Mouse (Mus musculus): ENCODE results near the gene Zfand3. TPM values are rescaled to one million over a fixed set of nuclear protein-coding genes. Genes with fewer than 3 reads are reported as not detected.

Gene Zfand3
- polyA plus RNA-seq, 1 experiment from 2014 or later: 55.5 TPM

DNA sequence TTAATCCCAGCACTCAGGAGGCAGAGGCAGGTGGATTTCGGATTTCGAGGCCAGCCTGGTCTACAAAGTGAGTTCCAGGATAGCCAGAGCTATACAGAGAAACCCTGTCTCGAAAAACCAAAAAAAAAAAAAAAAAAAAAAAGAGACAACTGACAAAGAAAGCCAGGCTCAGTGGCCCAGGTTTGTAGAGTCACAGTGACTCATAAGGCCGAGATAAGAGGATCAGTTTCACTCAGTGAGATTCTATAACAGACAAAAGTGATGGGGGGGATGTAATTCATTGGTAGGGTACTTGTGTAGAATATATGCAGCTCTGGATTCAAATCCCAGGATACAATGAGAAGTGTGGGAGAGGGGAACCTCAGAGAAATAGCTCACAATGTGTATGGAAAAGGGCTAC, 10.1 kb upstream of the Zfand3 start:
- no peaks in the 10 kb centered on the region for H3K4me1 ChIP-seq (replicated peaks; ENCODE audit: insufficient read depth, low read length)
- no peak overlapping the region for H3K4me3 ChIP-seq (replicated peaks; ENCODE audit: low read depth, low read length)
- ATAC-seq (replicated peaks; ENCODE audit: low FRiP score, low read depth) (no peak), DNase-seq (ENCODE audit: low spot score) (no peak)
- no peak for TF ChIP-seq CTCF (IDR thresholded peaks at IDR 0.05; ENCODE audit: low read depth)
- 86% methylated on average over 4 of the region's 4 CpGs for WGBS
- H3K27me3 ChIP-seq (ENCODE audit: insufficient read depth, low read length): no peaks in the 10 kb centered on the region
- no peak overlapping the region for H3K4me2 ChIP-seq (ENCODE audit: low read length)
- no peak overlapping the region for H3K9ac ChIP-seq (ENCODE audit: low read depth, low read length)
- no peaks in the 10 kb centered on the region for H3K36me3 ChIP-seq (ENCODE audit: insufficient read depth, low read length)
- H3K27ac ChIP-seq: no peak overlapping the region
- no peaks in the 10 kb centered on the region for H3K9me3 ChIP-seq (replicated peaks; ENCODE audit: low read length)

DNA sequence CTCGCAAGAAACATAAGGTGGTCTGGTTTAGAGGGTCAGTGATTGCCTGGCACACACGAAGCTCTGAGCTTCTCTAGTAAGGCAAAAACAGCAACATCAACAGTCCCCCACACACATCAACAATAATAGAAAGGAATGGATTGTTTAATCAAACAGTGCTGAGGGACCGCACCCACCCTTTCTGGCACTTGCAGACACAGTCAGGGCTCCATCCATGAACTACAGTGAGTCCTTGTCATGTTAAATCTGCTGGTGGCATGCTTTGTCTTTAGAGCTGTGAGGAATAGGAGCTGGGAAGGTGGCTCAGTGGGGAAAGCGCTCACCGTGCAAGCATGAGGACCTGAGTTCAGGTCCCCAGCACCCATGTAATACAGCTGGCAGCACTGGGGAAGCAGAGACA, 8.5 kb upstream of the Zfand3 start:
- H3K9me3 ChIP-seq (replicated peaks; ENCODE audit: low read length): no peaks in the 10 kb centered on the region
- no peaks in the 10 kb centered on the region for H3K27me3 ChIP-seq (ENCODE audit: insufficient read depth, low read length)
- 87% methylated on average over 5 of the region's 5 CpGs for WGBS
- H3K9ac ChIP-seq (ENCODE audit: low read depth, low read length): no peak overlapping the region
- no peak for ATAC-seq (replicated peaks; ENCODE audit: low FRiP score, low read depth)
- H3K36me3 ChIP-seq (ENCODE audit: insufficient read depth, low read length): no peaks in the 10 kb centered on the region
- H3K4me3 ChIP-seq (replicated peaks; ENCODE audit: low read depth, low read length): no peak overlapping the region
- no peak for TF ChIP-seq CTCF (IDR thresholded peaks at IDR 0.05; ENCODE audit: low read depth)
- no peak for DNase-seq (ENCODE audit: low spot score)
- H3K4me1 ChIP-seq (replicated peaks; ENCODE audit: insufficient read depth, low read length): no peaks in the 10 kb centered on the region
- H3K27ac ChIP-seq: no peak overlapping the region
- H3K4me2 ChIP-seq (ENCODE audit: low read length): no peak overlapping the region

DNA sequence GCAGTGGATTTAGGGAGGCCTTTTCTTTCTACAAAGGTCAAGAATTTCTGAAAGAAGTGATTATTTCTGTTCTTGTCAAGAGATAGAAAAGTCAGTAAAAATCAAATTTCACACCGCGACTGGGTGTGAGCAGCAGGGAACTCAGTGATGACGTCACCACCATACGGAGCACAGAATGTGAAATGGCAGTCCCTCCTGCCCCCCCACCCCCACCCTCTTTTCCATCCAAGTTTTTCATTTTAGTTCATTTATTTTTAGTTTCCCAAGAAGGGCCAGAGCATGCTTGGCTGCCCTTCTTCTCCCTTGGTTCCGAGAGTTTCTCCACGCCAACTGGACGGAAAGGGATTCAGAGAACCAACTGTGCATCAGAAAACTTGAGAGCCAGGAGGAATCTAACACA, 6.8 kb upstream of the Zfand3 start:
- Histone ChIP-seq H3K4me2 (ENCODE audit: low read length) (no peak overlapping the region), H3K27ac (no peak overlapping the region), H3K4me1 (replicated peaks; ENCODE audit: insufficient read depth, low read length) (no peaks in the 10 kb centered on the region), H3K9ac (ENCODE audit: low read depth, low read length) (no peak overlapping the region), H3K27me3 (ENCODE audit: insufficient read depth, low read length) (no peaks in the 10 kb centered on the region), H3K9me3 (replicated peaks; ENCODE audit: low read length) (no peaks in the 10 kb centered on the region), H3K4me3 (replicated peaks; ENCODE audit: low read depth, low read length) (no peak overlapping the region), H3K36me3 (ENCODE audit: insufficient read depth, low read length) (no peaks in the 10 kb centered on the region)
- DNase-seq (ENCODE audit: low spot score) (no peak), ATAC-seq (replicated peaks; ENCODE audit: low FRiP score, low read depth) (no peak)
- WGBS: 80% methylated on average over 7 of the region's 7 CpGs
- no peak for TF ChIP-seq CTCF (IDR thresholded peaks at IDR 0.05; ENCODE audit: low read depth)

DNA sequence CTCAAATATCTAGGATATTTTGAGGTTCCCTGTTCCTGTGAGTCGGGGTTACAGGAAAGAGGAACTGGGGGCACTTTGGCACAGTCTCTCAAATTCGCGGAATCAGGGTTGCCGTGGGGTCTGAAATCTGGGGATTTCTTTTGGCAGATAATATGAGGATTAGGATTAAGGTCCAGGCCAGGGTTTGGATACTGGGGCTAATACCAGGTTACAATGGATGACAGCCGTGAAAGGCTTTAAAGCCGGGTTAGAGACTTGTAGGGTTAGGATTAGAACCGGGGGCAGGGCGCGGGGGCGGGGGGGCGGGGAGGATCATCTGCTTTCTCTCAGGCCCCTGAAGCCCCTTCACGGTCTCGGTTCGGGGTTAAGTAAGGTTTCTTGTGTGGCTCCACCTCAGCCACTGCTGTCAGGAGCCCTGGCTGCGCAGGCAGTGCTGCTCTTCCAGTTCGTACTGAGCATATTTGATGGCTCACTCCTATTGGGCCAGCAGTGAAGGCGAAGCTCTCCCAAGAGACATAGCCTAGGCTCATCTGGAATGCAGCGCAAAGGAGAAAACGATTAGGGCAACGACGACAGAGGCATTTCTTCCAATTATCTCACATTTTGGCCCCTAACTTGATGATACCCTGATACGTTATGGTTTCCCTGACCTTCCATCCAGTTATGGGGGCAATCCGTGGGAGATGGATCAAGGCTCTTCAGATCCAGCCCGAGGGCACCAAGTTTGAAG, 5.8 kb upstream of the Zfand3 start:
- Histone ChIP-seq H3K36me3 (ENCODE audit: insufficient read depth, low read length) (no peaks in the 10 kb centered on the region), H3K9ac (ENCODE audit: low read depth, low read length) (no peak overlapping the region), H3K27ac (no peak overlapping the region), H3K4me2 (ENCODE audit: low read length) (no peak overlapping the region), H3K9me3 (replicated peaks; ENCODE audit: low read length) (no peaks in the 10 kb centered on the region), H3K4me1 (replicated peaks; ENCODE audit: insufficient read depth, low read length) (no peaks in the 10 kb centered on the region), H3K27me3 (ENCODE audit: insufficient read depth, low read length) (no peaks in the 10 kb centered on the region), H3K4me3 (replicated peaks; ENCODE audit: low read depth, low read length) (no peak overlapping the region)
- ATAC-seq (replicated peaks; ENCODE audit: low FRiP score, low read depth) (no peak), DNase-seq (ENCODE audit: low spot score) (no peak)
- WGBS: 85% methylated on average over 24 of the region's 24 CpGs
- TF ChIP-seq CTCF (IDR thresholded peaks at IDR 0.05; ENCODE audit: low read depth): no peak

DNA sequence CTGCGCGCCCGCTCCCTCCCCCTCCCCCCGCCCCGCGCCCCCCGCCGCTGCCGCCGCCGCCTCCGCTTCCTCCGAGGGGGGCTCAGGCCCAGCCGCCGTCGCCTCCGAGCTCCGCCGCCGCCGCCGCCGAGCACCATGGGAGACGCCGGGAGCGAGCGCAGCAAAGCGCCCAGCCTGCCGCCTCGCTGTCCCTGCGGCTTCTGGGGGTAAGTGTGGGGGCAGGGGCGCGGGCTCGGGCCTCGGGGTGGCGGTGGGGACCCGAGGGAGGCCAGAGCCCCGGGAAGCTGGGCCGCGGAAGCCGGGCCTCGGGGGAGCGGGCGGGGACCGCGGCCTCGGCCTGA, 540 bp downstream of the Zfand3 start:
- Histone ChIP-seq H3K27ac (peak overlapping the region; percentile 99), H3K36me3 (ENCODE audit: insufficient read depth, low read length) (no peaks in the 10 kb centered on the region), H3K27me3 (ENCODE audit: insufficient read depth, low read length) (no peaks in the 10 kb centered on the region), H3K9me3 (replicated peaks; ENCODE audit: low read length) (no peaks in the 10 kb centered on the region), H3K4me3 (replicated peaks; ENCODE audit: low read depth, low read length) (peak overlapping the region; percentile 99), H3K4me1 (replicated peaks; ENCODE audit: insufficient read depth, low read length) (peaks cover 19% of the 10 kb centered on the region), H3K4me2 (ENCODE audit: low read length) (peak overlapping the region; percentile 71), H3K9ac (ENCODE audit: low read depth, low read length) (peak overlapping the region; percentile 98)
- DNase-seq (ENCODE audit: low spot score) (no peak), ATAC-seq (replicated peaks; ENCODE audit: low FRiP score, low read depth) (peak; percentile 20; the same call in 1 of the 2 replicates)
- 1% methylated on average over 36 of the region's 47 CpGs for WGBS
- no peak for TF ChIP-seq CTCF (IDR thresholded peaks at IDR 0.05; ENCODE audit: low read depth)

DNA sequence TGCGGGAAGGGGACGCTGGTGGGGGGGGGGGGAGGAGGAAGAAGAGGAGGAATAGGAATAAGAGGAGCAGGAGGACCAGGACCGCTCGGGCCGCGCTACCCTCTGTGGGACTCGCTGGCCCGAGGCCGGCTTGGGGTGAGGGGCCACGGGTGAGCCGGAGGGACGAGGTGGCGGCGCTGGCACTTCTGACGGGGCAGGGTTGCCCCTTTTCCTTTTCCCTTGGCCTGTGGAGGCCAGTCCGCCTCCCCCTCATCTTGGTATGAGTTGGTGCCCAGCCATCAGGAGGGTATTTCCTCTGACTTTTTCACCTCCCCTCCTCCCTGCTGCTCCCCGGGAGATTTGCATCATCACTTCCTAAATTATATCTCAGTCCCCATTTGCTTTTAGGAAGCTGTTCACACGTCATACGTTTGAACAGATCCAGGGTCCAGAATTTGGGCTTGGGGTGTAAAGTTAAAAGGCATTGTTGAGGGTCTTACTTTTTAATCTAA, 963 bp downstream of the Zfand3 start:
- H3K9me3 ChIP-seq (replicated peaks; ENCODE audit: low read length): no peaks in the 10 kb centered on the region
- H3K4me2 ChIP-seq (ENCODE audit: low read length): peak overlapping the region; percentile 71
- H3K9ac ChIP-seq (ENCODE audit: low read depth, low read length): peak overlapping the region; percentile 98
- H3K4me3 ChIP-seq (replicated peaks; ENCODE audit: low read depth, low read length): peak overlapping the region; percentile 99
- peak overlapping the region; percentile 99 for H3K27ac ChIP-seq
- peaks cover 19% of the 10 kb centered on the region for H3K4me1 ChIP-seq (replicated peaks; ENCODE audit: insufficient read depth, low read length)
- DNase-seq (ENCODE audit: low spot score) (peak; percentile 58), ATAC-seq (replicated peaks; ENCODE audit: low FRiP score, low read depth) (peak; percentile 15)
- no peaks in the 10 kb centered on the region for H3K36me3 ChIP-seq (ENCODE audit: insufficient read depth, low read length)
- WGBS: 0% methylated on average over 15 of the region's 19 CpGs
- no peak for TF ChIP-seq CTCF (IDR thresholded peaks at IDR 0.05; ENCODE audit: low read depth)
- no peaks in the 10 kb centered on the region for H3K27me3 ChIP-seq (ENCODE audit: insufficient read depth, low read length)

DNA sequence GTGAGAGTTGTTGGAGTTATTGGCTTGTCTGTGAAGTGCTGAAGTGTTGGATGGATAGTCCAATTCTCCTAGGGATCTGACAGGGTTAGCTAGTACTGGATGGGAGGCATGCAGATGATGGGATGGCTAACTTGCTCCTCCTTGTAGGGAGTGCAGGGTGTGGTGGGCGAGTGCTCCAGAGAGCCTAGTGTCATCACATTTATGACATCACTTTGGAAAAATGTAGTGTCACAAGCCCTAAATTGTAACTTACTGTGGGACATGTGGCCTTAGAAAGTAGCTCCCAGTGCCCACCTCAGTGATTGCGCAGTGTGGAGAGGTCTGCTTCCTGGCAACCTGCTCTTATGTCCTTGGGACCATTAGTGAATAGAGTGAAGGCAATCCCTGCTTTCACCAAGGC, 2.3 kb downstream of the Zfand3 start:
- ATAC-seq (replicated peaks; ENCODE audit: low FRiP score, low read depth) (no peak), DNase-seq (ENCODE audit: low spot score) (no peak)
- H3K9me3 ChIP-seq (replicated peaks; ENCODE audit: low read length): no peaks in the 10 kb centered on the region
- H3K27me3 ChIP-seq (ENCODE audit: insufficient read depth, low read length): no peaks in the 10 kb centered on the region
- H3K36me3 ChIP-seq (ENCODE audit: insufficient read depth, low read length): no peaks in the 10 kb centered on the region
- WGBS: 63% methylated on average over 2 of the region's 2 CpGs
- no peak overlapping the region for H3K9ac ChIP-seq (ENCODE audit: low read depth, low read length)
- TF ChIP-seq CTCF (IDR thresholded peaks at IDR 0.05; ENCODE audit: low read depth): no peak
- H3K4me3 ChIP-seq (replicated peaks; ENCODE audit: low read depth, low read length): no peak overlapping the region
- peaks cover 19% of the 10 kb centered on the region for H3K4me1 ChIP-seq (replicated peaks; ENCODE audit: insufficient read depth, low read length)
- no peak overlapping the region for H3K27ac ChIP-seq
- H3K4me2 ChIP-seq (ENCODE audit: low read length): peak overlapping the region; percentile 71
